Mouse (Mus musculus) intestine, embryonic 16.5 days (tissue): ENCODE results near the gene Sav1. TPM values are rescaled to one million over a fixed set of nuclear protein-coding genes. Genes with fewer than 3 reads are reported as not detected.

Source experiments
- ATAC-seq: fragments of 200-750 bp; cut with Nextera tagmentation; 2 replicates; pipeline ENCODE4 v1.8.0; 2017; ENCODE audit warnings: moderate TSS enrichment, moderate library complexity
- H3K27ac ChIP-seq: fragments of 300-500 bp; sonication (generic); 2 replicates; pipeline ENCODE4 v1.5.1; 2014; ENCODE audit warnings: mild to moderate bottlenecking, low read length
- H3K27me3 ChIP-seq: fragments of 300-500 bp; sonication (generic); replicated peaks from 2 replicates; pipeline ENCODE4 v1.6.1; 2014; ENCODE audit warnings: low read length, control low read depth, mixed read lengths; ENCODE audit not compliant: control insufficient read depth, insufficient read depth
- H3K36me3 ChIP-seq: fragments of 300-500 bp; sonication (generic); 2 replicates; pipeline ENCODE4 v1.6.1; 2014; ENCODE audit warnings: low read length, control low read depth; ENCODE audit not compliant: control insufficient read depth, insufficient read depth
- H3K4me1 ChIP-seq: fragments of 300-500 bp; sonication (generic); 2 replicates; pipeline ENCODE4 v1.6.1; 2014; ENCODE audit warnings: low read length, control low read depth, mixed read lengths; ENCODE audit not compliant: control insufficient read depth, insufficient read depth
- H3K4me2 ChIP-seq: fragments of 300-500 bp; sonication (generic); 2 replicates; pipeline ENCODE4 v1.6.1; 2014; ENCODE audit warnings: low read depth, low read length, control low read depth
- H3K4me3 ChIP-seq: fragments of 300-500 bp; sonication (generic); 2 replicates; pipeline ENCODE4 v1.5.1; 2014; ENCODE audit warnings: mild to moderate bottlenecking, low read length
- H3K9ac ChIP-seq: fragments of 300-500 bp; sonication (generic); 2 replicates; pipeline ENCODE4 v1.6.1; 2014; ENCODE audit warnings: low read depth, low read length
- H3K9me3 ChIP-seq: fragments of 300-500 bp; sonication (generic); 2 replicates; pipeline ENCODE4 v1.6.1; 2016; ENCODE audit warnings: low read length, control low read depth; ENCODE audit not compliant: control insufficient read depth
- WGBS: fragments of 180-500 bp; shearing (Covaris S2); extraction: QIAGEN DNeasy Blood & Tissue Kit; methylation state at CpG from one replicate; pipeline ENCODE4 v1.1.7; 2014; 5-methylcytosine and 5-hydroxymethylcytosine counted together
- polyA plus RNA-seq: library from polyadenylated mRNA; unstranded; fragments of >200 nt; fragmentation: Nextera tagmentation; extraction: Ambion mirVana; gene quantifications from 2 replicates; pipeline ENCODE4 v1.2.1, GENCODE M21; 2015

Gene Sav1
- 0.36 and 0.67 TPM in 2 replicates for polyA plus RNA-seq

DNA sequence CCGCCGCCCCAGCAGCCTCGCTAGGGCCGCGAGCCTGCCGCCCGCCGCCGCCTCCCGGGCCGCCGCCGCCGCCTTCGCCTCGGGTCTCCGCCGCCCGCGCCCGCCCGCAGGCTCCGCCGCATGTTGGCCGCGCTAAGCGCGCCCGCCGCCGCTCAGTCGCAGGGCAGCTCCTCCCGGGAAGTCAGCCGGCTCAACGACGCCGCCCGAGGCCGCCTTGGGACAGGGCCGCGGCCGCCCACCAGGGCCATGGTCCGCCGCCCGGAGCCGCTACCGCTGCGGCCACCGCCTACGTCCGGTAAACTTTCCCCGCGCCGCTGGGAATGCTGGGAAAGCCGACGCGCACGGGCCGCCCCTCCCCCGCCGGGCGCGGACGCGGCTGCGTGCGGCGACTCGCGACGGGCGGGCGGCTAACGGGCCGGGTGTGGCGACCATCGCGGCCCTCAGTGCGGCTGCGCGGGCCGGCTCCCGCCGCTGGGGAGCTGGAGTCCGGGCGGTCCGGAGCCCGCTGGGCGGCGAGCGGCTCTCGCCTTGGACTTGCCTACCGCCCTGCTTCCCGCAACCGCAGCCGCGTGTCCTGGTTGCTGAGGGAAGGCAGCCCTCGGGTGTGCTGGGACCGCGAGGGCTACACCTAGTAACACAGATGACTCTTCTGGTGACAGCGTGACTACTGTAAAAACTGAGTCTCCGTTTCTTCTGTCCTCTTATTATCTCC is at the start of gene Sav1:
Gene Sav1 (minus strand): TSS at position 217 of the 712 bp plus-strand sequence.
- peak within 1 kb of the TSS; percentile 93 for H3K4me3 ChIP-seq

DNA sequence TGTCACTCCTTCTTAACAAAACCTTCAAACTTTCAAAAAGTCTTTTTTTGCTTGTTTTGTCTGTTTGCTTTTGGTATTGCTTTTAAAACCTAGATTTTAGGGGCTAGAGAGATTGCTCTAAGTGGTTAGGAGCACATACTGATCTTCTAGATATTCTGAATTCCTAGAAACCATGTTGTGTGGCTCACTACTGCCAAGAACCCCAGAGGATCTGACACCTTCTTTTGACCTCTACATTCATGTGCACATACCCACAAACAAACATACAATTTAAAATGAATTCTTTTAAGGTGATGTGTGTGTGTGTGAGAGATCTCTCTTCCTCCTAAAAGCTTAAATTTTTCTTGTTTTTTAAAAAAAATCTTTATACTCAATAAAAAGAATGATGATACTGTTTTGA is 39.4 kb upstream of the Sav1 start:
- Histone ChIP-seq H3K9ac (no peak overlapping the region), H3K9me3 (no peaks in the 10 kb centered on the region), H3K4me3 (no peak overlapping the region), H3K27ac (no peak overlapping the region), H3K27me3 (no peaks in the 10 kb centered on the region), H3K36me3 (0 out of 2 replicates have a peak, but pooled peaks cover 4% of the 10 kb centered on the region), H3K4me1 (no peaks in the 10 kb centered on the region), H3K4me2 (no peak overlapping the region)
- no peak for ATAC-seq

More for the DNA sequence above, at the start of gene Sav1:
- H3K4me1 ChIP-seq: peaks cover 5% of the 10 kb centered on the region; the same call in 1 of the 2 replicates
- no peaks in the 10 kb centered on the region for H3K27me3 ChIP-seq
- H3K9ac ChIP-seq: peak within 1 kb of the TSS; percentile 95
- ATAC-seq: peak; percentile 96
- peak within 1 kb of the TSS; percentile 84 for H3K27ac ChIP-seq
- no peaks in the 10 kb centered on the region for H3K9me3 ChIP-seq
- no peaks in the 10 kb centered on the region for H3K36me3 ChIP-seq
- WGBS: 1% methylated on average over 93 of the region's 102 CpGs
- H3K4me2 ChIP-seq: peak within 1 kb of the TSS; percentile 71

- Histone ChIP-seq H3K27ac (no peak overlapping the region), H3K4me1 (no peaks in the 10 kb centered on the region), H3K36me3 (no peaks in the 10 kb centered on the region), H3K4me3 (no peak overlapping the region), H3K4me2 (no peak overlapping the region), H3K9me3 (no peaks in the 10 kb centered on the region), H3K27me3 (no peaks in the 10 kb centered on the region), H3K9ac (no peak overlapping the region)
- ATAC-seq: no peak
- 94% methylated on average over 6 of the region's 6 CpGs for whole genome bisulfite sequencing
Observed at GRCm38 (mm10) chr12:70025431-70025830, 38.6 kb upstream of the Sav1 start.

DNA sequence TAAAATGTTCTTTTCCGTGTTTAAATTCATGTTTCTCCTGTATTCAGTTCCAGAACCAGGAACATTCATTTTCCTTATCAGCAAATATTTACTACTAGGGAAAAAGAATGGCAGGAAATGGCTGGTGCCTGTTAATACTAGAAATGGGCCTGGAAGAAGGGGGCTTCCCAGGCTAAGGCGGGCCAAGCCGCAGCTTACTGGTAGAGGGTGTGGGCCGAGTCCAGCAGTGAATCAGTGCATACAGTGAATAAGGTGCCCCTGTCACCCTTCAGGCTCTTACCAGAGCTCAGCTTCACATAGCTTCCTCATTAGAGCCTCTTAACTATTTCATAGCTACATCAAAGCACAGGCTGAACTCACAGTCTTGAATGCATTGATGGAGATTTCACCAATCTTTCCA is 36.8 kb upstream of the Sav1 start:
- H3K4me2 ChIP-seq: no peak overlapping the region
- no peaks in the 10 kb centered on the region for H3K4me1 ChIP-seq
- no peak overlapping the region for H3K4me3 ChIP-seq
- H3K27me3 ChIP-seq: no peaks in the 10 kb centered on the region
- no peak overlapping the region for H3K27ac ChIP-seq
- 0 out of 2 replicates have a peak, but pooled peaks cover 4% of the 10 kb centered on the region for H3K36me3 ChIP-seq
- H3K9ac ChIP-seq: no peak overlapping the region
- WGBS: 85% methylated on average over 4 of the region's 4 CpGs
- H3K9me3 ChIP-seq: no peaks in the 10 kb centered on the region
- no peak for ATAC-seq

- Histone ChIP-seq H3K4me1 (no peaks in the 10 kb centered on the region), H3K36me3 (0 out of 2 replicates have a peak, but pooled peaks cover 4% of the 10 kb centered on the region)
- 73% methylated on average over 4 of the region's 4 CpGs for WGBS
Observed at GRCm38 (mm10) chr12:70018153-70018552, 31.4 kb upstream of the Sav1 start.

GRCm38 (mm10) chr12:70015936-70016335 is 29.1 kb upstream of the Sav1 start:
- no peak for ATAC-seq
- H3K9me3 ChIP-seq: no peaks in the 10 kb centered on the region
- H3K27me3 ChIP-seq: no peaks in the 10 kb centered on the region
- WGBS: 62% methylated on average over 4 of the region's 4 CpGs
- H3K9ac ChIP-seq: no peak overlapping the region
- H3K27ac ChIP-seq: no peak overlapping the region
- H3K4me1 ChIP-seq: no peaks in the 10 kb centered on the region
- peaks cover 6% of the 10 kb centered on the region; the same call in 1 of the 2 replicates for H3K36me3 ChIP-seq
- no peak overlapping the region for H3K4me3 ChIP-seq
- H3K4me2 ChIP-seq: no peak overlapping the region

More at GRCm38 (mm10) chr12:70018153-70018552, 31.4 kb upstream of the Sav1 start:
- no peak overlapping the region for H3K4me2 ChIP-seq
- no peaks in the 10 kb centered on the region for H3K27me3 ChIP-seq
- H3K9me3 ChIP-seq: no peaks in the 10 kb centered on the region
- no peak for ATAC-seq
- H3K4me3 ChIP-seq: no peak overlapping the region
- H3K9ac ChIP-seq: no peak overlapping the region
- H3K27ac ChIP-seq: no peak overlapping the region

- 70% methylated on average over 5 of the region's 5 CpGs for WGBS
- Histone ChIP-seq H3K27me3 (no peaks in the 10 kb centered on the region), H3K9ac (no peak overlapping the region), H3K4me1 (no peaks in the 10 kb centered on the region), H3K4me3 (no peak overlapping the region), H3K9me3 (no peaks in the 10 kb centered on the region), H3K4me2 (no peak overlapping the region), H3K36me3 (peaks cover 6% of the 10 kb centered on the region; the same call in 1 of the 2 replicates), H3K27ac (no peak overlapping the region)
- no peak for ATAC-seq
Observed at GRCm38 (mm10) chr12:70011681-70012080, 24.9 kb upstream of the Sav1 start.

GRCm38 (mm10) chr12:70010356-70010755 is 23.6 kb upstream of the Sav1 start:
- H3K36me3 ChIP-seq: peaks cover 6% of the 10 kb centered on the region; the same call in 1 of the 2 replicates
- no peak for ATAC-seq
- whole genome bisulfite sequencing: 92% methylated on average over 4 of the region's 4 CpGs
- H3K27me3 ChIP-seq: no peaks in the 10 kb centered on the region
- no peak overlapping the region for H3K27ac ChIP-seq
- H3K9me3 ChIP-seq: no peaks in the 10 kb centered on the region
- no peak overlapping the region for H3K4me3 ChIP-seq
- H3K4me2 ChIP-seq: no peak overlapping the region
- no peaks in the 10 kb centered on the region for H3K4me1 ChIP-seq
- H3K9ac ChIP-seq: no peak overlapping the region

DNA sequence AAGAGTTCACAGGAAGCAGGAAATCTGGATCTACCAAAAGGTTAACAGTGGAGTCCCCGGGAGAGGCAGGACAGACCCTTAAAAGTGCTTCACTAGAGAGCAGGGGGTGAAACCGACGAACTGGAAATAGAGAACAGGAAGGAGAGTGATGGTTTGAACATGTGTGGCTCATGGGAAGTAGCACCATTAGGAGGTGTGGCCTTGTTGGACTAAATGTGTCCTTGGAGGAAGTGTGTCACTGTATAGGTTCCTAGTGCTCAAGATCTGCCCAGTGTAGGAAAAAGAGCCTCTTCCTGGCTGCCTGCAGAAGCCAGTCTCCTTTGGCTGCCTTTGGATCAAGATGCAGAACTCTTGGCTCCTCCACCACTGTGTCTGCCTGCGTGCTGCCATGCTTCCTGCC is 18.3 kb upstream of the Sav1 start:
- Histone ChIP-seq H3K27ac (no peak overlapping the region), H3K36me3 (no peaks in the 10 kb centered on the region), H3K9ac (no peak overlapping the region), H3K4me1 (no peaks in the 10 kb centered on the region), H3K27me3 (no peaks in the 10 kb centered on the region), H3K9me3 (no peaks in the 10 kb centered on the region), H3K4me3 (no peak overlapping the region), H3K4me2 (no peak overlapping the region)
- no peak for ATAC-seq
- 82% methylated on average over 4 of the region's 4 CpGs for WGBS
